Mouse (Mus musculus) lung, adult 2 months (tissue): ENCODE measurements around the gene Pacsin2.

Source experiments
- CTCF ChIP-seq: fragments of 200-500 bp; IDR thresholded peaks from 2 replicates; pipeline ENCODE4 v1.5.1; 2011; ENCODE audit warnings: mild to moderate bottlenecking, low read length, control low read depth; ENCODE audit not compliant: insufficient read depth
- POLR2A ChIP-seq: fragments of 200-500 bp; IDR thresholded peaks from 2 replicates; pipeline ENCODE4 v1.6.1; 2011; ENCODE audit warnings: low read depth, mild to moderate bottlenecking, control low read depth, low read length, borderline replicate concordance; ENCODE audit errors: extremely low read depth

DNA sequence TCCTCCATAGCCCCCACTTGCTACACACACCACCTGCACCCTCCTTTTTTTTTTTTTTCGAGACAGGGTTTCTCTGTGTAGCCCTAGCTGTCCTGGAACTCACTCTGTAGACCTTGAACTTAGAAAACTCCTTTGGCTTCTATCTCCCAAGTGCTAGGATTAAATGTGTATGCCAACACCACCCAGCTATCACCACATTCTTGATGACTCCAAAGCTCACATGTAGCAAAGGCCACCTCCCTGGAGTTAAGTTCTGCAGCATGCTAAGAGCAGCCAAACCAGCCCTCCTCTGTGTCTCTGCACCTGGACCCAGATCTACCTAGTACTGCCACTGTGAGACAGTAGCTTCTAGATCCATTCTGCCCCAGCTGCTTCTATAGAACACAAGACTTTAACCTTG is 6.9 kb downstream of the Pacsin2 start:
- TF ChIP-seq CTCF (no peak), POLR2A (no peak)
